Mouse (Mus musculus): ENCODE measurements around the gene Cd44.
A peak's percentile ranks its signal among the peaks of the same experiment; 100 is the strongest.

The Cd44 gene

GRCm38 (mm10) chr2:102868444-102868843 lies 33.0 kb downstream of the Cd44 start:
- DNase-seq (ENCODE audit: low spot score), result no peak

DNA sequence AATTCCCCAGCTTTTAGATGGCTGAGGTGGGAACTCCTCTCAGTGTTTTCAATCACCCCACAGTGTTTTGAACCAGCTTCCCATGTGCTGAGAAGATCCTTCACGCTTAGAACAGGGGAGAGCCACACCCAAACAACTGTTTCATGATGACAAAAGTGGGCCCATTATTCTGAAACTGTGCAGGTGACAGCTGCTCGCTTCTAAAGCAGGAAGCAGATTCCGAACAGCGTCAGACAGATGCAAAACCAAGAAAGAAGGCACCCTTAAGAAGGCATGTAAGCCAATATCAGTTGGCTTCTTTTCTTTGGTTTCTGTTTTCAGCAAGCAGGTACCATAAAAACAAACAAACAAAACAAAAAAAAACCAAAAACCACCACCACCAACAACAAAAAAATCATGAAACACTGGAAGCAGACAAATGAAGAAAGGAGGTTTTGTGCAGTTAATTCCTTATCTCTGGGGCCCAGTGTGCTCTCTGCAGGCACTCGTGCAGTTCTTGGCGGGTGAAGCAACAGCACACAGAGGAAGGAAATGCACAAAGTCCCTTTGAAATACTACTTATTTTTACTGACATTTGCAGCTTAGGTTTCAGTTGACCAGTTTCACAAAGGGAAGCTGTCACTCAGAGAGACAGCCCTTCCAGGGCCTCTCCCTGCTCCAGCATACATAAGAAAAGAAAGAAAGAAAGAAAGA lies 33.9 kb downstream of the Cd44 start:
- DNase-seq (ENCODE audit: low spot score), result no peak

- no peak for DNase-seq (ENCODE audit: low spot score)
Measured at GRCm38 (mm10) chr2:102866594-102866993, 34.9 kb downstream of the Cd44 start.

GRCm38 (mm10) chr2:102865354-102865752 lies 36.1 kb downstream of the Cd44 start:
- DNase-seq (ENCODE audit: low spot score), result no peak

GRCm38 (mm10) chr2:102864695-102865353 lies 36.6 kb downstream of the Cd44 start:
- no peak for DNase-seq (ENCODE audit: low spot score)

DNA sequence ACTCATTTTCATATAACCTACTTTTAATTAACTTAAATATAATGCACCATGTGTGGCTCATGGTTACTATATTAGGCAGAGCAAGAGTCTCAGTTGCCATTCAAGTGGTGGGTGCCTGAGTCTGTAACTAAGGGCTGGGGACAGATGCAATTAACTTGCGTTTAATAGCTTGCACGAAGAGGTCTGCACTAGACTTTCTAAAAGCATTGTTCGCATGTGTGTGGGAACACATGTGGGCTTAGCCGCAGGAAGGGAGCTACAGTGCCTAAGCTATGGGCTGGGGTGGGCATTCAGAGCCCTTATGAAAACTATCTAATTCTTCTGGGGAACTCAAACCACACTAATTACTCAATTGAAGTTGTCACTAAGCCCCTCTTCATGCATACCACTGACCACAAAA lies 37.4 kb downstream of the Cd44 start:
- DNase-seq (ENCODE audit: low spot score), result no peak

DNA sequence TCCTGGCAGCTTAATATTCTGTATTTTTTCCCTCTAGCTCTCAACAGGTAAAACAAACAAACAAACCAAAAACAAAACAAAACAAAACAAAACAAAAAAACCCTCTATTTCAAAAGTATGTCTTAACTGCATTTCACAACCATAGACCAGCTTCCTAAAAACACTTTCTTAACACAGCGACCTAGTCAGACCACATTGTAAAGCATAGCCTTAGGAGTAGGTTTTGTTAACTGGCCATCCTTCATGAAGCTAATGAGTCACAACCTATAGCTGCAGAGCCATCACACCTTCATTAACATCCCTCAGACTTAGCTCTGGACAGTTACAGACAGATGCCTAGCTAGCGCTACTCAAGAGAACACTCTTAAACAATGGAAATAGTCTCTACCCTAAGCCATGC lies 37.9 kb downstream of the Cd44 start:
- DNase-seq (ENCODE audit: low spot score), result no peak

GRCm38 (mm10) chr2:102862706-102863105 lies 38.8 kb downstream of the Cd44 start:
- no peak for DNase-seq (ENCODE audit: low spot score)

- no peak for DNase-seq (ENCODE audit: low spot score)
Measured at GRCm38 (mm10) chr2:102858271-102858670, 43.2 kb downstream of the Cd44 start.

DNA sequence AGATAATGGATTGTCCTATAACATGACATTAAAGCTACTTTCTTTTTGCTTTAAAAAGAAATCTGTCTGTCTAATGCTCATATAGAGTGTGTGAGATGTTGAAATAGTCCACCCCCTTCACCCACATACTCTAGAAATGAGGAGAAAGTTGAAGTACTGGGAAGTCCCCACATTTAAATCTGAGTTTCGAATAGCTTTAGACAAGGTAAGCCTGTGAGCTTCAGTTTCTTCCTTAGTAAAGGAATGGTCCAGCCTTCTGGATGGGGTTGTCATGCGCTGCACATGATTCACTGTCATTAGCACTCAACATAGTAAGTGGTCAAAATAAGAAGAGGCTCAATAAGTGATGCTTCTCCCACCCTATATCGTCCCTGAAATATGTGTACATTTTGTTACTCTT lies 48.2 kb downstream of the Cd44 start:
- no peak for DNase-seq (ENCODE audit: low spot score)

- no peak for DNase-seq (ENCODE audit: low spot score)
Measured at GRCm38 (mm10) chr2:102851936-102852477, 49.5 kb downstream of the Cd44 start.

GRCm38 (mm10) chr2:102850026-102850425 lies 51.4 kb downstream of the Cd44 start:
- DNase-seq (ENCODE audit: low spot score), result no peak

DNA sequence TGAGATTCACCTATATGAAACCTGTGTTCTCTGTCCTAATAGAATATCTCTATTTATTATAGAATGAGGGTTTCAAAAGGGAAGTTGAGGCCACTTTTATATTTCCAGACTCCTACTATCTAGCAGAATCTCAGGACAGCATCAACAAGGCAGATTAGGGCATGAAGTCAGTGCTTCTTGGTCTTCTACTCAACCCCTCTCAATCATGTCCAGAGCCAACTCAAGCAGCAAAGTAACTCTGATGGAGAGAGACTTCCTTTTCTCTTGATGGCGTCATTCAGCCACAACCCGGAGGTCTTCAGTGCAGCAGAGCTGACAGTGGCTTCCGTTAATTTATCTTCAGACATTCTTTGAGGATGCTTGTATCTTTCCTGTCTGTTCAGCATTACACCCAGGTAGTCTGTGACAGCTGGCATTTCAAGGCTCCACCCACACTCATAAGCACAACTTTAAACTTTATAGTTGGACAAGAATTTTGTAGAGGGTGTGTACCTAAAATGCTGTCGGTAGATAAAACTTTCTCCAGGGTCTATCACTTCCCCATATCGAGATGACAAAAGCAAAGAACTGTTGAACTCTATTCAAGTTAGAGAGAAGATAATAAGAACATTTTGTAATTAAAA lies 52.5 kb downstream of the Cd44 start:
- no peak for DNase-seq (ENCODE audit: low spot score)

- no peak for DNase-seq (ENCODE audit: low spot score)
Measured at GRCm38 (mm10) chr2:102841231-102841630, 60.2 kb downstream of the Cd44 start.

DNA sequence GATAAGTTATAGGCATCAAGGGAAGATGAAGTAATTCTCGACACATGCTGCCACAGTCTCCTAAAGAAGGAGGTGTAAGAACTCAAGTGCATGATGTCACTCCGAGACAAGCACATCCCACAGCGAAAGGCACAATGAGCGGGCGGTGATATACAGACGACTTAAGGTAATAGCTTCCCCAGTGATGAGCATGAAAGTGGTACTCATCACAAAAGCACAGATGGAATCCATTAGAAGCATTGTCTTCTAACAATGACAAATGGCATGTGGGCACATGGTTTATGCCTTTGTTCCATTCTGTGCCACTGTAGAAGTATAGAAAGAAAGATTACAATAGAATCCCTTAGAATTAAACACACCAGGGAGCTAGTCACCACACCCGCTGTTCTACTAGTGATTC lies 63.3 kb downstream of the Cd44 start:
- no peak for DNase-seq (ENCODE audit: low spot score)

GRCm38 (mm10) chr2:102831547-102831946 lies 69.9 kb downstream of the Cd44 start:
- DNase-seq (ENCODE audit: low spot score), result no peak

GRCm38 (mm10) chr2:102829201-102829600 lies 72.3 kb downstream of the Cd44 start:
- DNase-seq (ENCODE audit: low spot score), result peak; percentile 68

GRCm38 (mm10) chr2:102828381-102828780 lies 73.1 kb downstream of the Cd44 start:
- no peak for DNase-seq (ENCODE audit: low spot score)

GRCm38 (mm10) chr2:102827841-102828240 lies 73.6 kb downstream of the Cd44 start:
- DNase-seq (ENCODE audit: low spot score), result no peak

GRCm38 (mm10) chr2:102825961-102826633 lies 75.4 kb downstream of the Cd44 start:
- DNase-seq (ENCODE audit: low spot score), result peak; percentile 57

DNA sequence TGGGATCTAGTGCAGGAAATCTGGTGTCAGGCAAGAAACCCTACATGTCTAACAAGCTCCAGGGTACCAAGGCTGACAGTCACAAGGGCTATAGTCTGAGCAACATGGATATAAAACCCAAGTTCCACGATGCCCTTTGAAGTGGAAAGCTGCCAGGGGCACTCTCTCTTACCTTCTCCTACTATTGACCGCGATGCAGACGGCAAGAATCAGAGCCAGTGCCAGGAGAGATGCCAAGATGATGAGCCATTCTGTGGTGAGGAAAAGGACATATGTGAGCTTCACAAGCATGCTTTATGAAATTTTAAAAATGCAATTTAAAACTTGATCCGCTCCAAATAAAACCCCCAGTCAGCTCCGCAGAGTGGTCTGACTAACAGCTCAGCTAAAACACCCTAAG lies 79.4 kb downstream of the Cd44 start:
- no peak for DNase-seq (ENCODE audit: low spot score)

- no peak for DNase-seq (ENCODE audit: low spot score)
Measured at GRCm38 (mm10) chr2:102820790-102821189, 80.7 kb downstream of the Cd44 start.

Data from urinary bladder, postnatal 14 days (tissue).